Mouse (Mus musculus) neural tube, embryonic 12.5 days (tissue): ENCODE data around the gene 2010003K11Rik. TPM values are rescaled to one million over a fixed set of nuclear protein-coding genes. Genes with fewer than 3 reads are reported as not detected.
"Not testable (repeated sequence)": the region's sequence is repeated elsewhere in the genome, so short reads cannot be mapped to it uniquely, and the experiment has no call there.

Experiments
- ATAC-seq: fragments of 200-750 bp; cut with Nextera tagmentation; 2 replicates; pipeline ENCODE4 v1.8.0; 2017; ENCODE audit warnings: low read depth, mild to moderate bottlenecking, moderate TSS enrichment, moderate library complexity; ENCODE audit not compliant: low FRiP score
- H3K27ac ChIP-seq: fragments of 300-500 bp; sonication (generic); 2 replicates; pipeline ENCODE4 v1.5.1; 2016
- H3K27me3 ChIP-seq: fragments of 300-500 bp; sonication (generic); replicated peaks from 2 replicates; pipeline ENCODE4 v1.6.1; 2016; ENCODE audit warnings: mild to moderate bottlenecking
- H3K36me3 ChIP-seq: fragments of 300-500 bp; sonication (generic); 2 replicates; pipeline ENCODE4 v1.6.1; 2016; ENCODE audit warnings: mild to moderate bottlenecking
- H3K4me1 ChIP-seq: fragments of 300-500 bp; sonication (generic); 2 replicates; pipeline ENCODE4 v1.6.1; 2016
- H3K4me2 ChIP-seq: fragments of 300-500 bp; sonication (generic); replicated peaks from 2 replicates; pipeline ENCODE4 v1.6.1; 2016; ENCODE audit warnings: mild to moderate bottlenecking
- H3K4me3 ChIP-seq: fragments of 300-500 bp; sonication (generic); 2 replicates; pipeline ENCODE4 v1.5.1; 2016
- H3K9ac ChIP-seq: fragments of 300-500 bp; sonication (generic); 2 replicates; pipeline ENCODE4 v1.6.1; 2016; ENCODE audit warnings: mild to moderate bottlenecking
- H3K9me3 ChIP-seq: fragments of 300-500 bp; sonication (generic); 2 replicates; pipeline ENCODE4 v1.6.1; 2016; ENCODE audit warnings: mild to moderate bottlenecking
- WGBS: fragments of 180-500 bp; shearing (Covaris S2); methylation state at CpG from one replicate; pipeline ENCODE4 v1.1.7; 2016; 5-methylcytosine and 5-hydroxymethylcytosine counted together
- polyA plus RNA-seq: library from polyadenylated mRNA; unstranded; fragments of >200 nt; fragmentation: Nextera tagmentation; extraction: Ambion mirVana; gene quantifications from 2 replicates; pipeline ENCODE4 v1.2.1, GENCODE M21; 2016

The 2010003K11Rik gene
- polyA plus RNA-seq, 1 experiment from 2014 or later = not detected

- Histone ChIP-seq H3K4me2 (no peak overlapping the region), H3K4me3 (no peak overlapping the region), H3K9ac (no peak overlapping the region), H3K4me1 (peaks cover 8% of the 10 kb centered on the region; the same call in 1 of the 2 replicates), H3K36me3 (no peaks in the 10 kb centered on the region), H3K9me3 (no peaks in the 10 kb centered on the region), H3K27ac (no peak overlapping the region), H3K27me3 (peaks cover 43% of the 10 kb centered on the region)
- no peak for ATAC-seq
- WGBS = 79% methylated on average over 11 of the region's 11 CpGs
Observed at GRCm38 (mm10) chr19:4475224-4475925, 23.0 kb downstream of the 2010003K11Rik start.

DNA sequence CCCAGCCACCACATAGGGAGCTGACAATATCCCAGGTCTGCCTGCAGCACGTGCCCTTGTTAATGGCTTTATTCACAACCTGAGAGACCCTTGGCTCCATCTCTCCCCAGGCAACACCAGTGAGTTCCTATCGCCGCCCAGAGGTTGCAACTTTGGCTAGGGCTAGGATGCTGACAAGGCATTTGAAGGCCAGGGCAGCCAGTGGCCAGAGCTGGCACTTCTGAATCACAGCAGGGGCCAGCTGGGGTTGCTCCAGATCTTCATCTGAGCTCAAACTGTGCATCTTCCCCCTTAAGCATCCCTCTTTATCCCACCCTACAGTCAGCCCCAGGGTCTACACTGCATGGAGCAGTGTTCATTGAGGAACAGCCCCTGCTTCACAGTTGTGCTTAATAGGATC lies 23.6 kb downstream of the 2010003K11Rik start:
- Histone ChIP-seq H3K4me3 (no peak overlapping the region), H3K9ac (no peak overlapping the region), H3K27me3 (peaks cover 42% of the 10 kb centered on the region), H3K4me2 (no peak overlapping the region), H3K9me3 (no peaks in the 10 kb centered on the region), H3K27ac (no peak overlapping the region), H3K36me3 (no peaks in the 10 kb centered on the region), H3K4me1 (peaks cover 8% of the 10 kb centered on the region; the same call in 1 of the 2 replicates)
- WGBS = 57% methylated on average over 3 of the region's 3 CpGs
- ATAC-seq = no peak

GRCm38 (mm10) chr19:4473549-4473948 lies 24.8 kb downstream of the 2010003K11Rik start:
- no peak overlapping the region for H3K4me3 ChIP-seq
- no peaks in the 10 kb centered on the region for H3K9me3 ChIP-seq
- ATAC-seq = no peak
- H3K27me3 ChIP-seq = peaks cover 38% of the 10 kb centered on the region
- no peak overlapping the region for H3K9ac ChIP-seq
- H3K4me2 ChIP-seq = no peak overlapping the region
- WGBS = 92% methylated on average over 5 of the region's 5 CpGs
- no peaks in the 10 kb centered on the region for H3K36me3 ChIP-seq
- H3K4me1 ChIP-seq = peaks cover 8% of the 10 kb centered on the region; the same call in 1 of the 2 replicates
- H3K27ac ChIP-seq = no peak overlapping the region

GRCm38 (mm10) chr19:4468363-4468762 lies 30.0 kb downstream of the 2010003K11Rik start:
- Histone ChIP-seq H3K9me3 (no peaks in the 10 kb centered on the region), H3K4me1 (no peaks in the 10 kb centered on the region), H3K9ac (no peak overlapping the region), H3K4me2 (no peak overlapping the region), H3K36me3 (no peaks in the 10 kb centered on the region), H3K4me3 (no peak overlapping the region), H3K27me3 (no peaks in the 10 kb centered on the region), H3K27ac (no peak overlapping the region)
- 37% methylated on average over 5 of the region's 5 CpGs for WGBS
- ATAC-seq = no peak

- Histone ChIP-seq H3K9me3 (no peaks in the 10 kb centered on the region), H3K4me3 (no peak overlapping the region), H3K27me3 (no peaks in the 10 kb centered on the region), H3K9ac (no peak overlapping the region), H3K27ac (no peak overlapping the region), H3K4me1 (no peaks in the 10 kb centered on the region), H3K36me3 (no peaks in the 10 kb centered on the region), H3K4me2 (no peak overlapping the region)
- 86% methylated on average over 4 of the region's 4 CpGs for WGBS
- ATAC-seq = no peak
Observed at GRCm38 (mm10) chr19:4464666-4465065, 33.7 kb downstream of the 2010003K11Rik start.

DNA sequence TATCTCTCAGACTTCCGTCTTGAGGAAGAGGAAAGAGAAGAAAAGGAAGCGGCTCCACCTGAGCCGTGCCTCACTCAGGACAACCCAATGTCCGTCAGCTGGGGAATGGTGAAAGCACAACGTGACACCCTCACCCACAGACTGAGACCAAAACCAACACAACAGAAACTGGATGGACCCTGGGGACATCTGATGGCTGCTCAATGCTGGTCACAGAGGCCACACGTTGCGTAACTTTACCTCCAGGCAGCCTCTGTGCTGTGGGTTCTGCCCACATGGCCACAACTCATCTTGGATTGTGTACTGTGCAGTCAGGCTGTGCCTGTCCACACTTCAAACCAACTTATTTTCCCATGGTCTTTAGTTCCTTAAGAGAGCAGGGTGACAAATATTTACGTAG lies 36.4 kb downstream of the 2010003K11Rik start:
- no peak overlapping the region for H3K27ac ChIP-seq
- no peak overlapping the region for H3K9ac ChIP-seq
- 87% methylated on average over 8 of the region's 8 CpGs for WGBS
- no peaks in the 10 kb centered on the region for H3K9me3 ChIP-seq
- H3K4me1 ChIP-seq = no peaks in the 10 kb centered on the region
- no peak overlapping the region for H3K4me3 ChIP-seq
- no peaks in the 10 kb centered on the region for H3K36me3 ChIP-seq
- no peak for ATAC-seq
- H3K4me2 ChIP-seq = no peak overlapping the region
- no peaks in the 10 kb centered on the region for H3K27me3 ChIP-seq

GRCm38 (mm10) chr19:4456227-4456626 lies 42.2 kb downstream of the 2010003K11Rik start:
- WGBS = 12% methylated on average over 11 of the region's 11 CpGs
- Histone ChIP-seq H3K4me2 (no peak overlapping the region), H3K36me3 (no peaks in the 10 kb centered on the region), H3K4me3 (no peak overlapping the region), H3K27ac (no peak overlapping the region), H3K4me1 (peaks cover 5% of the 10 kb centered on the region; the same call in 1 of the 2 replicates), H3K27me3 (no peaks in the 10 kb centered on the region), H3K9ac (no peak overlapping the region), H3K9me3 (no peaks in the 10 kb centered on the region)
- ATAC-seq = no peak

GRCm38 (mm10) chr19:4455071-4455800 lies 43.1 kb downstream of the 2010003K11Rik start:
- no peaks in the 10 kb centered on the region for H3K9me3 ChIP-seq
- ATAC-seq = no peak

DNA sequence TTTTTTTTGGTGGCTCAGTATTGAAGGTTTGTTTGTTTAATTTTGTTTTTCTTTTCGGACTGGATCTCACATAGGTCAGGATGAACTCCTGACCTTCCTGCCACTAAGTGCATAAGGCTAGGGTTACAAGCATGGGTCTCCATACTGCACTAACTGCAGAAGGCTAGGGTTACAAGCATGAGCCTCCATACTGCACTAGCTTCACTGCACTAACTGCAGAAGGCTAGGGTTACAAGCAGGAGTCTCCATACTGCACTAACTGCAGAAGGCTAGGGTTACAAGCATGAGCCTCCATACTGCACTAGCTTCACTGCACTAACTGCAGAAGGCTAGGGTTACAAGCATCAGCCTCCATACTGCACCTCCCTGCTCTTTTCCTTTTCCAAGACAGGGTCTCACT lies 44.3 kb downstream of the 2010003K11Rik start:
- WGBS = 63% methylated on average over 1 of the region's 1 CpGs

More at GRCm38 (mm10) chr19:4455071-4455800, 43.1 kb downstream of the 2010003K11Rik start:
- WGBS = 81% methylated on average over 15 of the region's 15 CpGs
- H3K36me3 ChIP-seq = no peaks in the 10 kb centered on the region
- H3K27ac ChIP-seq = no peak overlapping the region
- H3K4me1 ChIP-seq = peaks cover 5% of the 10 kb centered on the region; the same call in 1 of the 2 replicates
- no peak overlapping the region for H3K4me3 ChIP-seq
- H3K9ac ChIP-seq = no peak overlapping the region
- H3K4me2 ChIP-seq = no peak overlapping the region
- H3K27me3 ChIP-seq = no peaks in the 10 kb centered on the region

DNA sequence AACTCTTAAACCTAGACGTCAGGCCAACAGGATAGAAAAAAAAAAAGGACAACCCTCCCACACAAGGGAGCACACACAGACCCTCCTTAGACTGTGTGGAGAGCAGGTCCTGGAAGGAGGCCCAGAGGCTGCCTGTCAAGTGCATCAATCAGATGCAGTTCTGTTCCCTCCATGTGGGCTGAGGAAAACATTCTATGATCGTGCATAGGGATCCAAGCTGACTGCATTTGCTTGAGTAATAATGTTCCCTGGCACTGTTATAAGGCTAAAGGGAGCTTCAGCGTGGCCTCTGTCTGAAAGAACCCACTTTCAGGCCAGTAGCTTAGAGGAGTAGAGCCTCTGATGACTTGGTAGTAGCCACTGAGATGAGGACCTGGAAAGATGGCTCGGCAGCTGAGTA lies 45.9 kb downstream of the 2010003K11Rik start:
- H3K9me3 ChIP-seq = no peaks in the 10 kb centered on the region
- no peaks in the 10 kb centered on the region for H3K27me3 ChIP-seq
- no peak overlapping the region for H3K9ac ChIP-seq
- no peak overlapping the region for H3K27ac ChIP-seq
- H3K4me2 ChIP-seq = no peak overlapping the region
- H3K4me1 ChIP-seq = peaks cover 5% of the 10 kb centered on the region; the same call in 1 of the 2 replicates
- WGBS = 49% methylated on average over 4 of the region's 4 CpGs
- no peak for ATAC-seq
- no peaks in the 10 kb centered on the region for H3K36me3 ChIP-seq
- H3K4me3 ChIP-seq = no peak overlapping the region

More for the DNA sequence above, 44.3 kb downstream of the 2010003K11Rik start:
- ATAC-seq, H3K9me3 ChIP-seq, H3K9ac ChIP-seq, H3K4me3 ChIP-seq, H3K27ac ChIP-seq, H3K36me3 ChIP-seq, H3K4me2 ChIP-seq, H3K4me1 ChIP-seq, H3K27me3 ChIP-seq: not testable (repeated sequence)

- no peak overlapping the region for H3K4me3 ChIP-seq
- H3K36me3 ChIP-seq = no peaks in the 10 kb centered on the region
- no peak overlapping the region for H3K4me2 ChIP-seq
- 24% methylated on average over 5 of the region's 5 CpGs for WGBS
- no peak overlapping the region for H3K9ac ChIP-seq
- H3K9me3 ChIP-seq = no peaks in the 10 kb centered on the region
- H3K27me3 ChIP-seq = no peaks in the 10 kb centered on the region
- ATAC-seq = no peak
- peaks cover 5% of the 10 kb centered on the region; the same call in 1 of the 2 replicates for H3K4me1 ChIP-seq
- no peak overlapping the region for H3K27ac ChIP-seq
Observed at GRCm38 (mm10) chr19:4451965-4452364, 46.4 kb downstream of the 2010003K11Rik start.

DNA sequence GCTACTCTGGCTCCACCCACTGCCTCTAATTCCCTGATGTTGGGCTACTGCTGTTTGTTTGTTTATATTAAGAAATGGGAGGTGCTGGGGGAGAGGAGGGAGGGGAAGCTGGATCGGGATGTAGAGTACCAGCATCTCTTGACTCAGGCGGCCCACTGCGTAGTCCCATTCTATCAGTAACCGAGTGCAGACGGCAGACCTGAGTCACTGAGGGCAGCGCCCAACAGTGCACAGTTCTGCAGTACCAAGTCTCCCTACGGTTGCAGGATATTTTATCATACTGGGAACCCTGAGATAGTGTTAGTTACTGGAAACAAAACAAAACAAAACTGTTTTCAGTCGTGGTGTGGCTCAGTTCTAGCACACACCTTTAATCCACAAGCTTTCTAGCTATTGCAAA lies 47.3 kb downstream of the 2010003K11Rik start:
- peaks cover 5% of the 10 kb centered on the region; the same call in 1 of the 2 replicates for H3K4me1 ChIP-seq
- H3K9me3 ChIP-seq = no peaks in the 10 kb centered on the region
- WGBS = 79% methylated on average over 8 of the region's 8 CpGs
- no peak overlapping the region for H3K9ac ChIP-seq
- H3K4me3 ChIP-seq = no peak overlapping the region
- no peak overlapping the region for H3K27ac ChIP-seq
- no peaks in the 10 kb centered on the region for H3K36me3 ChIP-seq
- no peak overlapping the region for H3K4me2 ChIP-seq
- ATAC-seq = no peak
- no peaks in the 10 kb centered on the region for H3K27me3 ChIP-seq
